In genomic region chr3:34813046-34813625, GRCm38 (mm10) we compare ENCODE assay signal across 15 mouse cellular contexts.
"Had no signal": no experiment of that assay in that cellular context is flagged by ENCODE, and none has a peak within 500 bp of the region (broad histone marks: within the 10 kb centered on the region; RNA-seq: fewer than 3 reads in every experiment).

No protein-coding gene starts in this region.

- ATAC-seq: liver, embryonic 12.5 days; midbrain, embryonic 15.5 days had no signal

- DNase-seq: kidney, adult 9 months; kidney, postnatal 36 days; layer of hippocampus, adult 9-11 months; layer of hippocampus, postnatal 36 days; lung, embryonic 14.5 days; lung, postnatal 10 days; lung, postnatal 4 days; right cerebral cortex, adult 18-20 months; right cerebral cortex, postnatal 25 days; thymus, postnatal 14 days had no signal

- H3K4me3 ChIP-seq: limb, embryonic 15.5 days; liver, embryonic 12.5 days; midbrain, embryonic 15.5 days had no signal

- H3K4me1 ChIP-seq: liver, embryonic 12.5 days; midbrain, embryonic 15.5 days had no signal

- H3K9me3 ChIP-seq: limb, embryonic 15.5 days; liver, embryonic 12.5 days; midbrain, embryonic 15.5 days had no signal

- H3K27me3 ChIP-seq: midbrain, embryonic 15.5 days had no signal

- H3K36me3 ChIP-seq: limb, embryonic 15.5 days; liver, embryonic 12.5 days; midbrain, embryonic 15.5 days had no signal

- H3K4me2 ChIP-seq: limb, embryonic 15.5 days; liver, embryonic 12.5 days; lung, embryonic 14.5 days; midbrain, embryonic 11.5 days; midbrain, embryonic 15.5 days had no signal

- H3K9ac ChIP-seq: limb, embryonic 15.5 days; liver, embryonic 12.5 days; lung, embryonic 14.5 days; midbrain, embryonic 15.5 days had no signal

- H3K27ac ChIP-seq: kidney, postnatal 0 days; limb, embryonic 15.5 days; liver, embryonic 12.5 days; midbrain, embryonic 15.5 days had no signal
